Mouse (Mus musculus) CH12.LX (cell line): ENCODE results near the gene Frg2f1.

ENCODE experiments used
- RAD21 ChIP-seq: IDR thresholded peaks from 2 replicates; pipeline ENCODE4 v1.6.1; 2011; ENCODE audit warnings: low read depth, mild to moderate bottlenecking, low read length, improper control_type of control experiment, moderate library complexity
- UBTF ChIP-seq: IDR thresholded peaks from 2 replicates; pipeline ENCODE4 v1.6.1; 2012; ENCODE audit warnings: low read depth, mild to moderate bottlenecking, inconsistent platforms, low read length, improper control_type of control experiment, moderate library complexity

- TF ChIP-seq UBTF, result no peak
- TF ChIP-seq RAD21, result no peak
Measured at GRCm38 (mm10) chr4:119526329-119526845, 12.9 kb downstream of the Frg2f1 start.
